Mouse (Mus musculus): ENCODE results near the gene Nr4a1. TPM values are rescaled to one million over a fixed set of nuclear protein-coding genes. Genes with fewer than 3 reads are reported as not detected.

Nr4a1 gene
- polyA plus RNA-seq, 2 experiments, result 0.19 to 0.42 TPM

- no peak for DNase-seq (ENCODE audit: low read depth in 3 of 3, low spot score in 3 of 3)
- ATAC-seq (ENCODE audit: insufficient read depth), result no peak
- H3K4me2 ChIP-seq (ENCODE audit: low read depth), result no peak overlapping the region
- no peak overlapping the region for H3K9ac ChIP-seq (replicated peaks)
- no peak overlapping the region for H3K4me3 ChIP-seq (ENCODE audit: insufficient read depth in 1 of 2, low read depth in 2 of 2, low read length in 2 of 2)
- no peaks in the 10 kb centered on the region for H3K36me3 ChIP-seq (replicated peaks; ENCODE audit: control insufficient read depth, insufficient read depth, low read depth)
- TF ChIP-seq EP300 (IDR thresholded peaks at IDR 0.05; ENCODE audit: low read depth) (no peak), CTCF (IDR thresholded peaks at IDR 0.05; ENCODE audit: low read depth) (peak; percentile 62)
- H3K9me3 ChIP-seq (ENCODE audit: control insufficient read depth, low read length), result no peaks in the 10 kb centered on the region
- H3K4me1 ChIP-seq (replicated peaks; ENCODE audit: control insufficient read depth in 2 of 2, insufficient read depth in 2 of 2, low read length in 1 of 2), result peaks cover 0 to 4% of the 10 kb centered on the region in 2 experiments; a peak in 2 of 4 replicates
- WGBS (ENCODE audit: insufficient replicate concordance), result 11% methylated on average over 28 of the region's 28 CpGs
- H3K27ac ChIP-seq, result no peak overlapping the region
- H3K27me3 ChIP-seq (ENCODE audit: control insufficient read depth, insufficient read depth, low read length), result no peaks in the 10 kb centered on the region; the same call in 1 of the 2 replicates
These were observed 15.1 kb upstream of the Nr4a1 start for GRCm38 (mm10) chr15:101238885-101239511.

GRCm38 (mm10) chr15:101239821-101240220 is 14.2 kb upstream of the Nr4a1 start:
- ATAC-seq (ENCODE audit: insufficient read depth) (no peak), DNase-seq (ENCODE audit: low read depth in 3 of 3, low spot score in 3 of 3) (no peak)
- Histone ChIP-seq H3K4me3 (ENCODE audit: insufficient read depth in 1 of 2, low read depth in 2 of 2, low read length in 2 of 2) (no peak overlapping the region), H3K4me2 (ENCODE audit: low read depth) (no peak overlapping the region), H3K27ac (no peak overlapping the region), H3K9ac (replicated peaks) (no peak overlapping the region), H3K4me1 (replicated peaks; ENCODE audit: control insufficient read depth in 2 of 2, insufficient read depth in 2 of 2, low read length in 1 of 2) (peaks cover 0 to 4% of the 10 kb centered on the region in 2 experiments; a peak in 2 of 4 replicates), H3K36me3 (replicated peaks; ENCODE audit: control insufficient read depth, insufficient read depth, low read depth) (no peaks in the 10 kb centered on the region), H3K9me3 (ENCODE audit: control insufficient read depth, low read length) (no peaks in the 10 kb centered on the region), H3K27me3 (ENCODE audit: control insufficient read depth, insufficient read depth, low read length) (no peaks in the 10 kb centered on the region; the same call in 1 of the 2 replicates)
- WGBS (ENCODE audit: insufficient replicate concordance), result 58% methylated on average over 8 of the region's 8 CpGs
- TF ChIP-seq EP300 (IDR thresholded peaks at IDR 0.05; ENCODE audit: low read depth) (no peak), CTCF (IDR thresholded peaks at IDR 0.05; ENCODE audit: low read depth) (no peak)

- no peak overlapping the region for H3K4me3 ChIP-seq (ENCODE audit: insufficient read depth in 1 of 2, low read depth in 2 of 2, low read length in 2 of 2)
These were observed 13.3 kb upstream of the Nr4a1 start for GRCm38 (mm10) chr15:101240799-101241204.

GRCm38 (mm10) chr15:101241236-101241635 is 12.8 kb upstream of the Nr4a1 start:
- TF ChIP-seq CTCF (IDR thresholded peaks at IDR 0.05; ENCODE audit: low read depth) (no peak), EP300 (IDR thresholded peaks at IDR 0.05; ENCODE audit: low read depth) (no peak)
- no peaks in the 10 kb centered on the region for H3K36me3 ChIP-seq (replicated peaks; ENCODE audit: control insufficient read depth, insufficient read depth, low read depth)
- DNase-seq (ENCODE audit: low read depth in 3 of 3, low spot score in 3 of 3) (no peak), ATAC-seq (ENCODE audit: insufficient read depth) (no peak)
- no peak overlapping the region for H3K27ac ChIP-seq
- H3K27me3 ChIP-seq (ENCODE audit: control insufficient read depth, insufficient read depth, low read length), result no peaks in the 10 kb centered on the region; the same call in 1 of the 2 replicates
- no peak overlapping the region for H3K9ac ChIP-seq (replicated peaks)
- H3K9me3 ChIP-seq (ENCODE audit: control insufficient read depth, low read length), result no peaks in the 10 kb centered on the region
- 35% methylated on average over 9 of the region's 9 CpGs for WGBS (ENCODE audit: insufficient replicate concordance)
- H3K4me1 ChIP-seq (replicated peaks; ENCODE audit: control insufficient read depth in 2 of 2, insufficient read depth in 2 of 2, low read length in 1 of 2), result peaks cover 0 to 8% of the 10 kb centered on the region in 2 experiments; a peak in 3 of 4 replicates
- no peak overlapping the region for H3K4me3 ChIP-seq (ENCODE audit: insufficient read depth in 1 of 2, low read depth in 2 of 2, low read length in 2 of 2)
- peak overlapping the region; percentile 33 for H3K4me2 ChIP-seq (ENCODE audit: low read depth)

More at GRCm38 (mm10) chr15:101240799-101241204, 13.3 kb upstream of the Nr4a1 start:
- ATAC-seq (ENCODE audit: insufficient read depth), result peak; percentile 57
- peak; percentile 45 to 60 (median 51) for DNase-seq (ENCODE audit: low read depth in 3 of 3, low spot score in 3 of 3)
- H3K27ac ChIP-seq, result no peak overlapping the region
- H3K4me1 ChIP-seq (replicated peaks; ENCODE audit: control insufficient read depth in 2 of 2, insufficient read depth in 2 of 2, low read length in 1 of 2), result peaks cover 0 to 5% of the 10 kb centered on the region in 2 experiments; a peak in 3 of 4 replicates
- H3K27me3 ChIP-seq (ENCODE audit: control insufficient read depth, insufficient read depth, low read length), result no peaks in the 10 kb centered on the region; the same call in 1 of the 2 replicates
- H3K36me3 ChIP-seq (replicated peaks; ENCODE audit: control insufficient read depth, insufficient read depth, low read depth), result no peaks in the 10 kb centered on the region
- WGBS (ENCODE audit: insufficient replicate concordance), result 3% methylated on average over 10 of the region's 10 CpGs
- TF ChIP-seq CTCF (IDR thresholded peaks at IDR 0.05; ENCODE audit: low read depth), result peak; percentile 86
- TF ChIP-seq EP300 (IDR thresholded peaks at IDR 0.05; ENCODE audit: low read depth), result no peak
- peak overlapping the region; percentile 33 for H3K4me2 ChIP-seq (ENCODE audit: low read depth)
- no peak overlapping the region for H3K9ac ChIP-seq (replicated peaks)
- H3K9me3 ChIP-seq (ENCODE audit: control insufficient read depth, low read length), result no peaks in the 10 kb centered on the region

DNA sequence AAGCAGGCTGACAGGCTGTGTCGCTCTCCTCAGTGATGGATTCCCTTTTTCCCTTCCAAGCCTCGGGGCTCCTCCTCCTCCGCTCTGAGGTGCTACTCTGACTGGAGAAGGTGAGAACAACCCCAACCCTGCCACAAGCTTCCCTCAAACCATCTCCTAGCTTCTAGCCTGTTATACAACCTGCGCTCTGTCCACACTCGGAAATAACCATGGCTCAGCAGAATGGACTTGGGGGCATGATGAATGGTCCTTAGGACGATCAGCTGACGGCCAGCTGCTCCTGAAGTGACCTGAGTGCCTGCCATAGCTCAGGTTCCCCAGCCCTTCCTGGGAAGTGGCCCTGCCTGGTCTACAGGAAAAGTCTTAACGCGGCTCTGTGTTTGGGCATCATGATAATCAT is 12.2 kb upstream of the Nr4a1 start:
- Histone ChIP-seq H3K4me3 (ENCODE audit: insufficient read depth in 1 of 2, low read depth in 2 of 2, low read length in 2 of 2) (no peak overlapping the region), H3K27me3 (ENCODE audit: control insufficient read depth, insufficient read depth, low read length) (no peaks in the 10 kb centered on the region; the same call in 1 of the 2 replicates), H3K27ac (no peak overlapping the region), H3K4me2 (ENCODE audit: low read depth) (no peak overlapping the region), H3K9me3 (ENCODE audit: control insufficient read depth, low read length) (no peaks in the 10 kb centered on the region), H3K4me1 (replicated peaks; ENCODE audit: control insufficient read depth in 2 of 2, insufficient read depth in 2 of 2, low read length in 1 of 2) (peaks cover 0 to 9% of the 10 kb centered on the region in 2 experiments; a peak in 3 of 4 replicates), H3K36me3 (replicated peaks; ENCODE audit: control insufficient read depth, insufficient read depth, low read depth) (no peaks in the 10 kb centered on the region), H3K9ac (replicated peaks) (no peak overlapping the region)
- DNase-seq (ENCODE audit: low read depth in 3 of 3, low spot score in 3 of 3) (no peak), ATAC-seq (ENCODE audit: insufficient read depth) (no peak)
- TF ChIP-seq CTCF (IDR thresholded peaks at IDR 0.05; ENCODE audit: low read depth) (no peak), EP300 (IDR thresholded peaks at IDR 0.05; ENCODE audit: low read depth) (no peak)
- 54% methylated on average over 9 of the region's 9 CpGs for WGBS (ENCODE audit: insufficient replicate concordance)
